Mouse (Mus musculus) G1E (cell line): ENCODE results near the gene 4930432K21Rik.

Source experiments
- CTCF ChIP-seq: IDR thresholded peaks from 2 replicates; pipeline ENCODE4 v1.5.1; 2012; ENCODE audit warnings: low read depth, low read length, inconsistent platforms, mixed read lengths
- GATA1 ChIP-seq: IDR thresholded peaks from 2 replicates; pipeline ENCODE4 v1.6.1; 2012; ENCODE audit warnings: borderline replicate concordance, low read length, inconsistent platforms, mixed read lengths
- GATA2 ChIP-seq: IDR thresholded peaks from 2 replicates; pipeline ENCODE4 v1.6.1; 2012; ENCODE audit warnings: low read depth, low read length, inconsistent platforms, borderline replicate concordance
- TAL1 ChIP-seq: conservative IDR thresholded peaks from 2 replicates; pipeline ENCODE4 v1.6.1; 2012; ENCODE audit warnings: low read depth, low read length, inconsistent platforms, mixed read lengths

DNA sequence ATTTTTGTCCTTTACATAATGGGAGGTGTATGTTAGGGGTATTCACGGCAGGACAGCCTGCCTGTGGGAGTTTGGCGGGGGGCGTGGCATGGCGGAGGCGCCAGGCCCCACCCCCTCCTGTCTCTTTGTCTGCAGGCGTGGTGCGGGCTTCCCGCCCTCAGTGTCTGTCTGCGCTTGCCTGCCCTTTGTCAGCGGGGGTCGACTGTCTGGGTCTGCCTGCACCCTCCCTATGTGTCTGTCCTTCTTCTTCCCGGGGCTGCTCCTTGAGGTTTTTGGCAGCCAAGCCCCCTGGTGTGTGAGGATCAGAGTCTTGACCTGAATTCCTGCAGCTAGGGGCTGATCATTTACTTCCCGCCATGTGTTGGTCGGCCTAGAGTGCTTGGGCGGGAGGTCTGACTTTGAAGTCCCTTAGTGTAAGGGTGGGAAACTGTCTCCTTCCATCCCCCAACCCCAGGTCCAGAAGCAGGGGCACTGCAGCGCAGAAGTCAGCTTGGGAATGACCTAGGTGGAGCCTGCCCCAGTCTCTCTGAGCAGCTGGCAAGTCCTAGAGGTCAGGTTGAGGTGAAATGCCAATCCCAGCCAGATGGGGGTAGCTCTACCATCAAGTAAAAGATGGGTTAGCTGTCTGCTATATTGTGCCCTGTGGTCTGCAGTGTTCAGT lies 32.8 kb downstream of the 4930432K21Rik start:
- TF ChIP-seq CTCF, result no peak
- TF ChIP-seq GATA1, result no peak
- no peak for TF ChIP-seq GATA2
- TF ChIP-seq TAL1, result no peak
